Comparison of ENCODE assay signal across 9 mouse cellular contexts in the genomic region with DNA sequence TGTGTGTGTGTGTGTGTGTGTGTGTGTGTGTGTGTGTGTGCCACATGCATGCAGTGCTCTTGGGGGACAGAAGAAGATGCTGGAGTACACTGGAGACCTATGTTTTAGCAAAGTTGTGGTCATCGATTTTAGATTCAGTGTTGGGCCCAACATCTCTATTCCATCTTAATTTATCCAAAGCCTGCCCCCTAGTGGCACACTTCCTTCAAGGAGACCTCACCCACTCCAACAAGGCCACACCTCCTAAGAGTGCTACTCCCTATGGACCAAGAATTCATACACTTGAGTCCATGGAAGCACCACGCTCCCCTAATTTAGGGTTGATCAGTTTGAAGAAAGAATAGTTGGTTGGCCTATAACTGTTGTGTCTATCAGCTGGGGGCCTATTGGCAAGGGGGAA. TPM values are rescaled to one million over a fixed set of nuclear protein-coding genes. Genes with fewer than 3 reads are reported as not detected.
A peak's percentile ranks its signal among the peaks of the same experiment; 100 is the strongest.
DNase-seq lines count a peak whose midpoint lies in the region; ATAC-seq and TF ChIP-seq lines count a peak whose summit lies in the region.
"Had no signal": no experiment of that assay in that cellular context is flagged by ENCODE, and none has a peak within 500 bp of the region (broad histone marks: within the 10 kb centered on the region; RNA-seq: fewer than 3 reads in every experiment).

No protein-coding gene starts in this region.

- 82% methylated on average over 2 of the region's 2 CpGs for WGBS in midbrain, embryonic 13.5 days

- no peak overlapping the region for H3K4me2 ChIP-seq in midbrain, embryonic 13.5 days (replicated peaks)

- H3K4me3 ChIP-seq in gastrocnemius, adult 2 months: no peak overlapping the region
- no peak overlapping the region for H3K4me3 ChIP-seq in testis, adult 2 months (ENCODE audit: control insufficient read depth, low read depth, low read length)
- H3K4me3 ChIP-seq in midbrain, embryonic 13.5 days (replicated peaks): no peak overlapping the region

- H3K36me3 ChIP-seq in testis, adult 2 months (ENCODE audit: control insufficient read depth, insufficient read depth, low read length): no peaks in the 10 kb centered on the region
- no peaks in the 10 kb centered on the region for H3K36me3 ChIP-seq in splenic B cell, adult 2 months (ENCODE audit: control insufficient read depth, insufficient read depth, low read length, poor library complexity, severe bottlenecking)
- no peaks in the 10 kb centered on the region for H3K36me3 ChIP-seq in midbrain, embryonic 13.5 days

- peak; percentile 41 for TF ChIP-seq CTCF in gastrocnemius, adult 2 months (IDR thresholded peaks at IDR 0.05)
- TF ChIP-seq CTCF in testis, adult 2 months (IDR thresholded peaks at IDR 0.05; ENCODE audit: control insufficient read depth, insufficient read depth, insufficient replicate concordance, low read depth, low read length): peak; percentile 3; the same call in 1 of the 2 replicates

- DNase-seq in gastrocnemius, adult 2 months: peak; percentile 32
- no peak for DNase-seq in gastrocnemius, postnatal 14 days
- DNase-seq in testis, postnatal 14 days (ENCODE audit: low spot score): no peak
- DNase-seq in kidney, postnatal 36 days: peak; percentile 41 to 73
- peak; percentile 80 for DNase-seq in splenic B cell, adult 2 months (ENCODE audit: low read depth, low spot score)
- DNase-seq in urinary bladder, postnatal 10 days (ENCODE audit: low spot score): no peak

- peaks cover 10% of the 10 kb centered on the region for H3K4me1 ChIP-seq in testis, adult 2 months (ENCODE audit: control insufficient read depth, insufficient read depth, low read length)
- peaks cover 8% of the 10 kb centered on the region; the same call in 1 of the 2 replicates for H3K4me1 ChIP-seq in midbrain, embryonic 13.5 days (replicated peaks)

- no peaks in the 10 kb centered on the region for H3K9me3 ChIP-seq in midbrain, embryonic 13.5 days

- no peak overlapping the region for H3K27ac ChIP-seq in gastrocnemius, adult 2 months
- no peak overlapping the region for H3K27ac ChIP-seq in testis, adult 2 months (ENCODE audit: control insufficient read depth, insufficient read depth, low read depth, low read length)
- no peak overlapping the region for H3K27ac ChIP-seq in midbrain, embryonic 13.5 days

- no peak overlapping the region for H3K9ac ChIP-seq in midbrain, embryonic 13.5 days (replicated peaks)

- TF ChIP-seq POLR2A in testis, adult 2 months (IDR thresholded peaks at IDR 0.05; ENCODE audit: control insufficient read depth, low read depth, low read length): no peak

- intact Hi-C loops in gastrocnemius, adult 2 months (cut with DNase I): loop anchor here (10.0 kb wide), 1 partner anchor 175 kb away; a partner anchor contains a TSS
- intact Hi-C loops in gastrocnemius, postnatal 14 days (cut with DNase I; ENCODE audit: low total_unique reads): loop anchor here (10.0 kb wide), 1 partner anchor 265 kb away; a partner anchor contains a TSS

- no peaks in the 10 kb centered on the region for H3K27me3 ChIP-seq in testis, adult 2 months (ENCODE audit: control insufficient read depth, insufficient read depth, low read length)
- H3K27me3 ChIP-seq in splenic B cell, adult 2 months (ENCODE audit: control insufficient read depth, insufficient read depth, low read length, poor library complexity, severe bottlenecking): no peaks in the 10 kb centered on the region
- no peaks in the 10 kb centered on the region for H3K27me3 ChIP-seq in midbrain, embryonic 13.5 days

- ATAC-seq in midbrain, embryonic 13.5 days: no peak

RNA-seq across cellular contexts. Expression of a gene that starts 4.6 kb away (rescaled TPM):
- not detected for total RNA-seq in gastrocnemius, adult 2 months (2021)
- total RNA-seq in gastrocnemius, postnatal 14 days (2021): not detected
- 0.54 and 0.77 TPM in 2 replicates for polyA plus RNA-seq in testis, adult 2 months (2012; rRNA removed)
- polyA plus RNA-seq in midbrain, embryonic 13.5 days (2015; fragmentation: Nextera tagmentation; extraction: Ambion mirVana): 0.03 TPM in 1 of 2 replicates, not detected in the other
- polyA plus RNA-seq: heart, embryonic 16.5 days had no signal

RNA-seq across cellular contexts. Expression of a gene that starts 12.2 kb away (rescaled TPM):
- total RNA-seq in gastrocnemius, adult 2 months (2021): not detected
- not detected for total RNA-seq in gastrocnemius, postnatal 14 days (2021)
- polyA plus RNA-seq in testis, adult 2 months (2012; rRNA removed): 17.3 TPM in 1 of 2 replicates, not detected in the other
- polyA plus RNA-seq in midbrain, embryonic 13.5 days (2015; fragmentation: Nextera tagmentation; extraction: Ambion mirVana): not detected in 2 replicates
- polyA plus RNA-seq: heart, embryonic 16.5 days had no signal

RNA-seq across cellular contexts. Expression of a gene that starts 19.7 kb away (rescaled TPM):
- not detected for total RNA-seq in gastrocnemius, adult 2 months (2021)
- not detected for total RNA-seq in gastrocnemius, postnatal 14 days (2021)
- polyA plus RNA-seq in testis, adult 2 months (2012; rRNA removed): 0.22 and 0.49 TPM in 2 replicates
- polyA plus RNA-seq in midbrain, embryonic 13.5 days (2015; fragmentation: Nextera tagmentation; extraction: Ambion mirVana): not detected in 2 replicates
- polyA plus RNA-seq: heart, embryonic 16.5 days had no signal

RNA-seq across cellular contexts. Expression of a gene that starts 21.3 kb away (rescaled TPM):
- 10 to 100 TPM; 34.6 to 40.1 TPM for total RNA-seq in gastrocnemius, adult 2 months (2021)
- 10 to 100 TPM; 46.5 to 51.1 TPM for total RNA-seq in gastrocnemius, postnatal 14 days (2021)
- 8.8 and 11.5 TPM in 2 replicates for polyA plus RNA-seq in testis, adult 2 months (2012; rRNA removed)
- 7.4 and 10.6 TPM in 2 replicates for polyA plus RNA-seq in midbrain, embryonic 13.5 days (2015; fragmentation: Nextera tagmentation; extraction: Ambion mirVana)

RNA-seq across cellular contexts. Expression of a gene that starts 21.3 kb away (rescaled TPM):
- 1 to 10 TPM; 4.0 TPM for total RNA-seq in gastrocnemius, adult 2 months (2021)
- 1 to 10 TPM; 3.6 to 3.8 TPM for total RNA-seq in gastrocnemius, postnatal 14 days (2021)
- polyA plus RNA-seq in testis, adult 2 months (2012; rRNA removed): 0.89 and 1.5 TPM in 2 replicates
- 2.2 and 2.6 TPM in 2 replicates for polyA plus RNA-seq in midbrain, embryonic 13.5 days (2015; fragmentation: Nextera tagmentation; extraction: Ambion mirVana)

Comparison
In these comparisons a context has a peak if more than half of its experiments do, and no peak if none do; other contexts are left out.
1. DNase-seq: peak in gastrocnemius, adult 2 months (single experiment), kidney, postnatal 36 days (2 of 2) and splenic B cell, adult 2 months (single experiment); none in gastrocnemius, postnatal 14 days (single experiment), testis, postnatal 14 days (single experiment) and urinary bladder, postnatal 10 days (single experiment).